Comparison of ENCODE assay signal across 7 mouse cellular contexts in the genomic region with DNA sequence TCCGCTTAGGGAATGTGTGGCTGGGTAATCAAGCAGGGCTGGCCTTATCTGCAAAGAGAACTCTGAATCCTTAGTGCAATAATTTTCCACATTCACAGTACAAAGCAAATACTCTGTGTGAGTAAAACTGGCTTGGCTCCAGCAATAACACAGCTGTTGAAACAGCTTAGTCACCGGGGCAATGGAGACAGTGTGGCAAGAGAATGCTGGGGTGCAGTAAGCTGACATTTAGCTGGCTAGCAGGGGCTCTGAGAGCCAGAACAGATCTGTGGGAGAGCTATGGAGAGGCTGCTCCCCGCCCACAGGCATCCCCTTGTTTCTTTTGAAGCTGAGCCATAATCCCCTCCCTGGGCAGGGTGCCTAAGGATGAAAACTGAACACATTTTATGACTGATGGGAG. TPM values are rescaled to one million over a fixed set of nuclear protein-coding genes. Genes with fewer than 3 reads are reported as not detected.
DNase-seq lines count a peak whose midpoint lies in the region; ATAC-seq and TF ChIP-seq lines count a peak whose summit lies in the region.

No protein-coding gene starts in this region.

- ATAC-seq in forebrain, embryonic 11.5 days (replicated peaks; ENCODE audit: low FRiP score), result peak; percentile 92
- peak; percentile 89 for ATAC-seq in heart, embryonic 12.5 days (ENCODE audit: insufficient number of reproducible peaks, low FRiP score)
- peak; percentile 92 for ATAC-seq in kidney, embryonic 15.5 days (replicated peaks; ENCODE audit: low FRiP score)
- ATAC-seq in limb, embryonic 13.5 days (ENCODE audit: low FRiP score, low read depth), result peak; percentile 94
- peak; percentile 93 for ATAC-seq in midbrain, postnatal 0 days (ENCODE audit: low FRiP score)

- no peaks in the 10 kb centered on the region; the same call in 1 of the 2 replicates for H3K27me3 ChIP-seq in forebrain, embryonic 11.5 days (ENCODE audit: control insufficient read depth, insufficient read depth, low read length)
- H3K27me3 ChIP-seq in heart, embryonic 12.5 days (replicated peaks), result no peaks in the 10 kb centered on the region
- no peaks in the 10 kb centered on the region for H3K27me3 ChIP-seq in kidney, embryonic 15.5 days
- H3K27me3 ChIP-seq in limb, embryonic 13.5 days, result no peaks in the 10 kb centered on the region
- H3K27me3 ChIP-seq in midbrain, postnatal 0 days (ENCODE audit: insufficient read depth, low read length), result no peaks in the 10 kb centered on the region

- no peak overlapping the region for H3K4me2 ChIP-seq in forebrain, embryonic 11.5 days (ENCODE audit: low read depth, low read length, severe bottlenecking)
- H3K4me2 ChIP-seq in heart, embryonic 12.5 days, result peak overlapping the region; percentile 38
- H3K4me2 ChIP-seq in kidney, embryonic 15.5 days, result no peak overlapping the region
- no peak overlapping the region for H3K4me2 ChIP-seq in limb, embryonic 13.5 days (replicated peaks)
- H3K4me2 ChIP-seq in midbrain, postnatal 0 days (ENCODE audit: low read depth, low read length, poor library complexity, severe bottlenecking), result no peak overlapping the region

- H3K4me1 ChIP-seq in forebrain, embryonic 11.5 days (replicated peaks; ENCODE audit: control insufficient read depth, insufficient read depth, low read length), result peaks cover 4% of the 10 kb centered on the region; the same call in 1 of the 2 replicates
- H3K4me1 ChIP-seq in heart, embryonic 12.5 days (replicated peaks), result peaks cover 31% of the 10 kb centered on the region
- H3K4me1 ChIP-seq in kidney, embryonic 15.5 days, result peaks cover 16% of the 10 kb centered on the region
- peaks cover 21% of the 10 kb centered on the region for H3K4me1 ChIP-seq in limb, embryonic 13.5 days
- peaks cover 4% of the 10 kb centered on the region; the same call in 1 of the 2 replicates for H3K4me1 ChIP-seq in midbrain, postnatal 0 days (ENCODE audit: insufficient read depth, low read length)

- no peaks in the 10 kb centered on the region for H3K9me3 ChIP-seq in forebrain, embryonic 11.5 days (ENCODE audit: control insufficient read depth, low read length)
- no peaks in the 10 kb centered on the region for H3K9me3 ChIP-seq in heart, embryonic 12.5 days (replicated peaks)
- no peaks in the 10 kb centered on the region for H3K9me3 ChIP-seq in kidney, embryonic 15.5 days (replicated peaks)
- no peaks in the 10 kb centered on the region for H3K9me3 ChIP-seq in limb, embryonic 13.5 days
- H3K9me3 ChIP-seq in midbrain, postnatal 0 days (ENCODE audit: low read length), result no peaks in the 10 kb centered on the region

- TF ChIP-seq CTCF in midbrain, postnatal 0 days (IDR thresholded peaks at IDR 0.05), result no peak

- no peak overlapping the region for H3K9ac ChIP-seq in forebrain, embryonic 11.5 days (ENCODE audit: low read length)
- H3K9ac ChIP-seq in heart, embryonic 12.5 days, result no peak overlapping the region
- H3K9ac ChIP-seq in kidney, embryonic 15.5 days, result no peak overlapping the region
- no peak overlapping the region for H3K9ac ChIP-seq in limb, embryonic 13.5 days
- no peak overlapping the region for H3K9ac ChIP-seq in midbrain, postnatal 0 days (replicated peaks; ENCODE audit: low read length, poor library complexity, severe bottlenecking)

- H3K27ac ChIP-seq in forebrain, embryonic 11.5 days (ENCODE audit: low read depth, low read length), result peak overlapping the region; percentile 61; the same call in 1 of the 2 replicates
- peak overlapping the region; percentile 88 for H3K27ac ChIP-seq in heart, embryonic 12.5 days (ENCODE audit: poor library complexity, severe bottlenecking)
- peak overlapping the region; percentile 58 for H3K27ac ChIP-seq in kidney, embryonic 15.5 days
- peak overlapping the region; percentile 29; the same call in 1 of the 2 replicates for H3K27ac ChIP-seq in limb, embryonic 13.5 days
- peak overlapping the region; percentile 44 for H3K27ac ChIP-seq in midbrain, postnatal 0 days (ENCODE audit: low read depth, low read length)

- 10% methylated on average over 3 of the region's 3 CpGs for WGBS in forebrain, embryonic 11.5 days
- WGBS in heart, embryonic 12.5 days, result 9% methylated on average over 3 of the region's 3 CpGs
- 12% methylated on average over 3 of the region's 3 CpGs for whole genome bisulfite sequencing in kidney, embryonic 15.5 days
- WGBS in limb, embryonic 13.5 days, result 15% methylated on average over 3 of the region's 3 CpGs
- WGBS in midbrain, postnatal 0 days, result 7% methylated on average over 3 of the region's 3 CpGs

- no peak overlapping the region for H3K4me3 ChIP-seq in forebrain, embryonic 11.5 days (ENCODE audit: low read depth, low read length)
- no peak overlapping the region for H3K4me3 ChIP-seq in heart, embryonic 12.5 days
- no peak overlapping the region for H3K4me3 ChIP-seq in kidney, embryonic 15.5 days (replicated peaks)
- no peak overlapping the region for H3K4me3 ChIP-seq in limb, embryonic 13.5 days
- no peak overlapping the region for H3K4me3 ChIP-seq in midbrain, postnatal 0 days (ENCODE audit: low read depth, low read length)

- no peaks in the 10 kb centered on the region for H3K36me3 ChIP-seq in forebrain, embryonic 11.5 days (ENCODE audit: control insufficient read depth, insufficient read depth, low read length)
- no peaks in the 10 kb centered on the region for H3K36me3 ChIP-seq in heart, embryonic 12.5 days
- 0 out of 2 replicates have a peak, but pooled peaks cover 3% of the 10 kb centered on the region for H3K36me3 ChIP-seq in kidney, embryonic 15.5 days
- H3K36me3 ChIP-seq in limb, embryonic 13.5 days, result peaks cover 5% of the 10 kb centered on the region; the same call in 1 of the 2 replicates
- H3K36me3 ChIP-seq in midbrain, postnatal 0 days (ENCODE audit: insufficient read depth, low read length), result no peaks in the 10 kb centered on the region

- peak; percentile 1 for DNase-seq in c-Kit-positive CD71-negative TER-119-negative erythroid progenitor cells, embryonic 14.5 days (ENCODE audit: low read depth)
- DNase-seq in forebrain, embryonic 11.5 days (ENCODE audit: low spot score), result peak; percentile 80
- peak; percentile 93 for DNase-seq in midbrain, postnatal 0 days (ENCODE audit: low spot score)
- peak; percentile 58 to 88 for DNase-seq in urinary bladder, adult 18-20 months (ENCODE audit: low spot score in 2 of 2)

RNA-seq across cellular contexts. Expression of a gene that starts 45.8 kb away (rescaled TPM):
- 120 and 127 TPM in 2 replicates for polyA plus RNA-seq in forebrain, embryonic 11.5 days (2014; fragmentation: Nextera tagmentation; extraction: Ambion mirVana)
- 148 and 153 TPM in 2 replicates for polyA plus RNA-seq in heart, embryonic 12.5 days (2016; fragmentation: Nextera tagmentation; extraction: Ambion mirVana)
- polyA plus RNA-seq in kidney, embryonic 15.5 days (2015; fragmentation: Nextera tagmentation; extraction: Ambion mirVana), result 115 and 124 TPM in 2 replicates
- polyA plus RNA-seq in limb, embryonic 13.5 days (2015; fragmentation: Nextera tagmentation; extraction: Ambion mirVana), result 186 and 199 TPM in 2 replicates
- total RNA-seq in midbrain, postnatal 0 days (2014; rRNA removed), result 40.6 and 61.9 TPM in 2 replicates
- polyA plus RNA-seq in midbrain, postnatal 0 days (2015; fragmentation: Nextera tagmentation; extraction: Ambion mirVana), result 55.7 and 58.9 TPM in 2 replicates

Comparison
In these comparisons a context has a peak if more than half of its experiments do, and no peak if none do; other contexts are left out.
1. DNase-seq: peak in every context shown above with its lines; median percentile 93 in midbrain, postnatal 0 days; 80 in forebrain, embryonic 11.5 days; 73 in urinary bladder, adult 18-20 months; 1 in c-Kit-positive CD71-negative TER-119-negative erythroid progenitor cells, embryonic 14.5 days.
2. H3K27ac ChIP-seq: peak in every context shown above with its lines; median percentile 88 in heart, embryonic 12.5 days; 61 in forebrain, embryonic 11.5 days; 58 in kidney, embryonic 15.5 days; 44 in midbrain, postnatal 0 days; 29 in limb, embryonic 13.5 days.